Mouse (Mus musculus) intestine, embryonic 14.5 days (tissue): ENCODE results near the gene Mpp5. TPM values are rescaled to one million over a fixed set of nuclear protein-coding genes. Genes with fewer than 3 reads are reported as not detected.

ENCODE experiments used
- ATAC-seq: fragments of 200-750 bp; cut with Nextera tagmentation; replicated peaks from 2 replicates; pipeline ENCODE4 v1.8.0; 2017; ENCODE audit warnings: low read depth, moderate number of reproducible peaks, moderate TSS enrichment, moderate library complexity; ENCODE audit not compliant: low FRiP score, low TSS enrichment
- DNase-seq: peaks from one replicate; pipeline ENCODE4 v3.0.0-alpha.2; 2018; ENCODE audit warnings: low spot score
- H3K27ac ChIP-seq: fragments of 300-500 bp; sonication (generic); 2 replicates; pipeline ENCODE4 v1.5.1; 2014; ENCODE audit warnings: low read depth, mild to moderate bottlenecking, control low read depth
- H3K27me3 ChIP-seq: fragments of 300-500 bp; sonication (generic); replicated peaks from 2 replicates; pipeline ENCODE4 v1.6.1; 2014; ENCODE audit warnings: low read length, control low read depth; ENCODE audit not compliant: control insufficient read depth, insufficient read depth
- H3K36me3 ChIP-seq: fragments of 300-500 bp; sonication (generic); 2 replicates; pipeline ENCODE4 v1.6.1; 2014; ENCODE audit warnings: low read length, control low read depth; ENCODE audit not compliant: control insufficient read depth, insufficient read depth
- H3K4me1 ChIP-seq: fragments of 300-500 bp; sonication (generic); replicated peaks from 2 replicates; pipeline ENCODE4 v1.6.1; 2014; ENCODE audit warnings: low read length, control low read depth, mixed read lengths; ENCODE audit not compliant: control insufficient read depth, insufficient read depth
- H3K4me2 ChIP-seq: fragments of 300-500 bp; sonication (generic); 2 replicates; pipeline ENCODE4 v1.6.1; 2014; ENCODE audit warnings: low read length
- H3K4me3 ChIP-seq: fragments of 300-500 bp; sonication (generic); 2 replicates; pipeline ENCODE4 v1.5.1; 2014; ENCODE audit warnings: low read depth, low read length, control low read depth, mixed read lengths
- H3K9ac ChIP-seq: fragments of 300-500 bp; sonication (generic); 2 replicates; pipeline ENCODE4 v1.6.1; 2014; ENCODE audit warnings: mild to moderate bottlenecking, low read length
- H3K9me3 ChIP-seq: fragments of 300-500 bp; sonication (generic); 2 replicates; pipeline ENCODE4 v1.6.1; 2016; ENCODE audit warnings: low read length, control low read depth; ENCODE audit not compliant: control insufficient read depth
- WGBS: fragments of 180-500 bp; shearing (Covaris S2); extraction: QIAGEN DNeasy Blood & Tissue Kit; methylation state at CpG from one replicate; pipeline ENCODE4 v1.1.7; 2014; 5-methylcytosine and 5-hydroxymethylcytosine counted together
- polyA plus RNA-seq: library from polyadenylated mRNA; unstranded; fragments of >200 nt; fragmentation: Nextera tagmentation; extraction: Ambion mirVana; gene quantifications from 2 replicates; pipeline ENCODE4 v1.2.1, GENCODE M21; 2014

The Mpp5 gene
- polyA plus RNA-seq, 1 experiment from 2014 or later, result 17.3 TPM

DNA sequence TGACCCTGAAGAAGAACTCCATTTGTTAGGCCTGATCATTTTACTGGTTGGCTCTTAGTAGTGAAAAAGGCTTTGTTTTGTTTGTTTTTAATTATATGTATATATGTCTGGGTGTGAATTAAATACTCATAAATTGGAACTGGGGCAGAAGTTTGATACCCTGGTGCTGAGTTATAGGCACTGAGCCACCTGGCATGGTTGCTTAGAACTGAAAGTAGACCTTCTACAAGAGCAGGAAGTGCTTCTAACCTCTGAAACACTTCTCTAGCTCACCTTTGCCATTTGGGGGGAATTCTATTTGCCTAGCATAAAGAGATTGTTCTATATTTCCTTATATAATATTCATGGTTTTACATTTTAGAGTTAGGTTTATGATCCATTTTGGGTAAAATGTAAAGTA is 13.3 kb downstream of the Mpp5 start:
- Histone ChIP-seq H3K9me3 (no peaks in the 10 kb centered on the region), H3K27me3 (no peaks in the 10 kb centered on the region), H3K4me3 (no peak overlapping the region), H3K27ac (no peak overlapping the region), H3K9ac (no peak overlapping the region), H3K4me2 (no peak overlapping the region), H3K36me3 (no peaks in the 10 kb centered on the region), H3K4me1 (no peaks in the 10 kb centered on the region)
- DNase-seq (no peak), ATAC-seq (no peak)

DNA sequence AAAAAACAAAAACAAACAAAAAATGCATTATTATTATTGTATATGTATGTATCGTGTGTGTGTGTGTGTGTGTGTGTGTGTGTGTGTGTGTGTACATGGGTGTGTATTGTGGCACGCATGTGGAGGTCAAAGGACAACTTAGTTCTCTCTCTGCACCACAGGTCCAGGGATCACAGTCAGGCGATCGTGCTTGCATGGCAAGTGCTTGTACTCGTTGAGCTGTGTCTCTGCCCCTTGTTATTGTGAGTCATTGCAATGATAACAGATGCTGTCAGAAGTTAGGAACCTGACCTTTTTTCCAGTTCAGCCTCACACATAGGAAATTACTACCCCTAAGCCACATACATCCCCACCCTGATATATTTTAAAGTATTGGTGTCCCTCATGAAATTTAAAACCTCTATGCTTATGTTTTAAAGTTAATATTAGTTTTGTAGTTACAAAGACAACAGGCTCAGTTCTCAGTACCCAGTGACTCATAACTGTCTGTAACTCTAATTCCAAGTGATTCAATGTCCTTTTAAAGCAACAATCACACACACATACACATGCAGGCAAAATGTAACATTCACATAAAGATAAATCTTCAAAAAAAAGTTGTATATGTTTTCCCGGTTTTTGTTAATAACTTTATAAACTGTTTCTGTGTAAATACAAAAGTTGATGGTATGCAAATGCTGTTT is 20.5 kb downstream of the Mpp5 start:
- DNase-seq, result no peak
- no peaks in the 10 kb centered on the region for H3K4me1 ChIP-seq
- no peak overlapping the region for H3K27ac ChIP-seq
- no peak overlapping the region for H3K4me2 ChIP-seq
- no peaks in the 10 kb centered on the region for H3K27me3 ChIP-seq
- no peak overlapping the region for H3K4me3 ChIP-seq
- ATAC-seq, result no peak
- H3K9me3 ChIP-seq, result no peaks in the 10 kb centered on the region
- no peak overlapping the region for H3K9ac ChIP-seq
- 60% methylated on average over 6 of the region's 6 CpGs for WGBS
- no peaks in the 10 kb centered on the region for H3K36me3 ChIP-seq

DNA sequence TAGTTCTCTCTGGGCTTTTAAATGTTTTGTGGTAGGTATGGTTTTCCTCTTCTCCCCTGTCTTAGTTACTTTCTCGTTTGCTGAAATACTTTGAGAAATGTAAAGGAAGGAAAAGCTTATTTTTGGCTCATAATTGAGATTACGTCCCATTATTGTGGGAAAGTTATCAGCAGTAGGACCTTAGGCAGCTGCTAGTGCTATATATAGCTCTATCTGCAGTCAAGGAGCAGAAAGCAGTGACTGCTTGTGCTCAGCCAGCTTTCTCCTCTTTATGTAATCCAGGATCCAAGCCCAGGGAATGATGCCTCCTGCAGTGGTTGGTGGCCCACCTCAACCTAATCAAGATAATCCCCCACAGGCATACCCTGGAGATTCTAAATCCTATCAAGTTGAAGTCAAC is 24.5 kb downstream of the Mpp5 start:
- no peak for ATAC-seq
- Histone ChIP-seq H3K9me3 (no peaks in the 10 kb centered on the region), H3K36me3 (no peaks in the 10 kb centered on the region), H3K27ac (no peak overlapping the region), H3K4me1 (peaks cover 9% of the 10 kb centered on the region), H3K4me3 (no peak overlapping the region), H3K9ac (no peak overlapping the region), H3K4me2 (no peak overlapping the region), H3K27me3 (no peaks in the 10 kb centered on the region)
- no peak for DNase-seq
- 83% methylated on average over 2 of the region's 2 CpGs for WGBS

DNA sequence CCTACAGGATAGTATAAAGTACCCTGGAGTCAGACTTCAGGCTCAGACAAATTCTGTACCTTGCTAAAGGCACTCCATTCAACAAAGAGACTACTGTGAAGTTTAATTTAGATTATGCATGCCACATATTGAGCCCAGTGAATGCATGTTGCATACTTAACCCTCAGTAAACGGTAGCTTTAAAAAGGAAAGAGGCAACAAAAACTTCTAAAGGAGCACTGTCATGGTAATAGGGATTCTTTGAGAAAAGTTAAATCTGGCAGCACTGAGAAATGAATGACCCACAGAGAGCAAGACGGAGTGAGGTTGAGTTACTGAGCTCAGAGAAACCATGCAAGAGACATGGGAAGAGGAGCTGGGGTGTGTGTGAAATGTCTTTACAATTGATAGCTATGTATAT is 29.2 kb downstream of the Mpp5 start:
- Histone ChIP-seq H3K36me3 (no peaks in the 10 kb centered on the region), H3K27ac (no peak overlapping the region), H3K4me3 (no peak overlapping the region), H3K9ac (no peak overlapping the region), H3K27me3 (no peaks in the 10 kb centered on the region), H3K4me2 (no peak overlapping the region), H3K9me3 (no peaks in the 10 kb centered on the region), H3K4me1 (peaks cover 12% of the 10 kb centered on the region)
- no peak for ATAC-seq
- no peak for DNase-seq
- 38% methylated on average over 2 of the region's 2 CpGs for WGBS

DNA sequence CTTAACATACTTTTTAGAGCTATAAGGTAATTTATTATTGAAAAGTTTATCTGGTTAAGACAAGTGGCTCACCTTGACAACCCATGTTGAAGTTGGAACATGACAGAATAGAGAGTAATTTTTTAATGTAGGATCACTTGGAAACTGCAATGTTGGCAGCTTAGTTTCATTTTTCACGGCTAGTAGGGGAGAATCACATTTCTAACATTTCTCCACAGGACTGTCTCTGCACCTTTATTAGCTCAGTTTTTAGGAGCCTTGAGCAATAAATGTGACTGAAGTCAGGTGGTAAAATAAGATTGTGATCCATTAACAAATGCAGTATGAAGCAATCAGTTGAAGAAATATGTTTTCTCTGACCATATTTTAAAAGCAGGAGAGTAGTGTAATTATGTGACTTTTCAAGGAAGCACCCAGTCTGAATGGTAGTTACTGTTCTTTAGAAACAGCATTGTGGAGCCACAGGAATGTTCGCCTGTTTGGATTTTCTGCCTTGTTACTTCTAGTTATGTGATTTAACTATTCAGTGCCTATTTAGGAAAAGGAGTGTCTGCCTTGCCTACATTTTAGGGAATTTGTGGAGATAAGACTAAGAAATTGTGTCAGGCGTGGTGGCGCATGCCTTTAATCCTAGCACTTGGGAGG is 29.8 kb downstream of the Mpp5 start:
- ATAC-seq, result no peak
- DNase-seq, result no peak
- Histone ChIP-seq H3K4me1 (peaks cover 12% of the 10 kb centered on the region), H3K27me3 (no peaks in the 10 kb centered on the region), H3K9me3 (no peaks in the 10 kb centered on the region), H3K4me3 (no peak overlapping the region), H3K4me2 (no peak overlapping the region), H3K27ac (no peak overlapping the region), H3K9ac (no peak overlapping the region), H3K36me3 (no peaks in the 10 kb centered on the region)
- 64% methylated on average over 4 of the region's 4 CpGs for WGBS

DNA sequence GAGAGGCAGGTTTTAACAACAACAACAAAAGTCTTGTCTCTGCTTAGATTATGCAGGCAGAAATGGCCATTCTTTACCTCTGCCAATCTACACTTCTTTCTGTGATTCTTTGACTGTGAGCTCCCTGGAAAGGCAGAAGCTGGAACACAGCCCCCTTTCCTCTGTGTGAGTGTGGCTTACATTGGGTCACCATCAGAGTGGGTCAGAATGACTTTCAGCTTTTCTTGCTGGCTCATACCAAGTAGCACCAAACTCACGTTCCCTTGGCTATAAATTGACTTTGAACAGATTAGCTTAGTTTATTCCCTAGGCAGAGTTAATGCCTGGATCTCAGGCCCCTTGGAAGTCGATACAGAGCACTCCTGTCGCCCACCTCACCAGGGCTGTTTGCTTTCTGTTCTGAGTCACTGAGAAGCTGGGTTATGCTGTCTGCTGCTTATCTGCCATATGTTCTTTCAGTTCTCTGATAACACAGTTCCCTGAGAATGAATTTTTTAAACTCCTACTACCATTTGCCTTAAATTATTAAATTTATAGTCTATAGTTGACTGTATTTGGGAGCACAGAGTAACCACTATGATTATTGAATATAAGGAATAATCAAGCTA is 39.7 kb downstream of the Mpp5 start:
- Histone ChIP-seq H3K9ac (no peak overlapping the region), H3K27ac (0 out of 2 replicates have a peak overlapping the region, but pooled peaks have one; percentile 33), H3K9me3 (0 out of 2 replicates have a peak, but pooled peaks cover 2% of the 10 kb centered on the region), H3K4me1 (peaks cover 11% of the 10 kb centered on the region; the same call in 1 of the 2 replicates), H3K4me3 (no peak overlapping the region), H3K36me3 (no peaks in the 10 kb centered on the region), H3K4me2 (no peak overlapping the region), H3K27me3 (no peaks in the 10 kb centered on the region)
- ATAC-seq (no peak), DNase-seq (no peak)
- WGBS, result 27% methylated on average over 3 of the region's 3 CpGs

DNA sequence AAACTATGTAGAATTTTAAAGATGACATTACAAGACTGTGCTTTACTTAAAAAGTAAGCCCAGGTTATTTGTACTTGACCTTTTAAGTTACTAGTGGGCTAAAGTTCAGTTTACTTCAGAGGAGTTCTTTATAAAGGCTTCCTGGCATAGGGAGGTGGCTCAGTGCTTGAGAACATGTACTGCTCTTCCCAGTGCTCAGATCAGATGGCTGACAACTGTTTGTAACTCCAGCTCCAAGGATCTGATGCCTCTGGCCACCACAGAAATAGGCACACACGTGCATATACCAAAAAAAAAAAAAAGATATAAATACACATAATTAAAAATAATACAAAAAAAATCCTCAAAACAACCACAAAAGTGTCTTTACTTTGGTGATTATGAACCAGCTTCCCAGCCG is 42.1 kb downstream of the Mpp5 start:
- no peak overlapping the region for H3K27ac ChIP-seq

DNA sequence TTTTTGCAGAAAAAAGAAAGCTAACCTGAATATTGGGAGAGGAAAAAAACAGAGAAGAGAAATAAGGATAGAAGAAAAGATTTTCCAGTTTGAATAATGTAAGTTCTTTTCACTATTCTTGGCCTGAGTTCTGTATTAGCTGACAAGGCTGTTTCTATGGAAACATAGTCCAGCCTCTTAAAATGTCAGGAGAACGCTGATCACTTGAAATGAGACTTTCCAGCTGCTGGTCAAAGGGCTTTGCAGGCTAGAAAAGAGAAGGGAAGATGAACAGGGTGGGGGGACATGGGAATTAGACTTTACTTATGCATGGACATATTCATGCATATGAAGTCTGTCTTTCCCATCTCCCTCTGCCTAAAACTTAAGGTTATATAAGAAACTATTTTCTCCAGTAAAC is 45.5 kb downstream of the Mpp5 start:
- ATAC-seq (peak; percentile 55; the same call in 1 of the 2 replicates), DNase-seq (no peak)
- Histone ChIP-seq H3K4me1 (peaks cover 5% of the 10 kb centered on the region; the same call in 1 of the 2 replicates), H3K9ac (no peak overlapping the region), H3K27me3 (no peaks in the 10 kb centered on the region), H3K4me2 (0 out of 2 replicates have a peak overlapping the region, but pooled peaks have one; percentile 13), H3K27ac (peak overlapping the region; percentile 64), H3K4me3 (no peak overlapping the region), H3K36me3 (peaks cover 13% of the 10 kb centered on the region; the same call in 1 of the 2 replicates), H3K9me3 (no peaks in the 10 kb centered on the region)
- WGBS, result 11% methylated on average over 1 of the region's 1 CpGs

More for the DNA sequence above, 42.1 kb downstream of the Mpp5 start:
- H3K4me3 ChIP-seq, result no peak overlapping the region
- H3K4me1 ChIP-seq, result peaks cover 11% of the 10 kb centered on the region; the same call in 1 of the 2 replicates
- ATAC-seq (no peak), DNase-seq (no peak)
- no peaks in the 10 kb centered on the region for H3K36me3 ChIP-seq
- no peak overlapping the region for H3K9ac ChIP-seq
- 40% methylated on average over 2 of the region's 2 CpGs for WGBS
- no peak overlapping the region for H3K4me2 ChIP-seq
- no peaks in the 10 kb centered on the region for H3K27me3 ChIP-seq
- no peaks in the 10 kb centered on the region for H3K9me3 ChIP-seq
